Mouse (Mus musculus) myocyte (in vitro differentiated cells): ENCODE results near the gene Gm17416.

ENCODE experiments used
- CEBPB ChIP-seq: IDR thresholded peaks from 2 replicates; pipeline ENCODE4 v1.6.1; 2011; ENCODE audit warnings: mild to moderate bottlenecking, moderate library complexity; ENCODE audit not compliant: poor library complexity, insufficient read depth, severe bottlenecking
- E2F4 ChIP-seq: IDR thresholded peaks from one replicate; pipeline ENCODE4 v1.6.1; 2011; ENCODE audit warnings: mild to moderate bottlenecking, control low read depth, moderate library complexity; ENCODE audit not compliant: insufficient read depth
- MAX ChIP-seq: IDR thresholded peaks from one replicate; pipeline ENCODE4 v1.6.1; 2011; ENCODE audit warnings: low read depth, mild to moderate bottlenecking, control low read depth
- MYOD1 ChIP-seq, 3 experiments: IDR thresholded peaks; one replicate each; pipeline ENCODE4 v1.6.1; 2011; ENCODE audit warnings: control low read depth in 2 of 3, low read depth in 2 of 3, mild to moderate bottlenecking in 2 of 3, moderate library complexity in 1 of 3; ENCODE audit not compliant: insufficient read length in 2 of 3, control insufficient read depth in 1 of 3
- POLR2A ChIP-seq: IDR thresholded peaks from one replicate; pipeline ENCODE4 v1.6.1; 2011; ENCODE audit warnings: low read depth, mild to moderate bottlenecking, control low read depth, moderate library complexity; ENCODE audit not compliant: insufficient read length
- POLR2AphosphoS2 ChIP-seq: IDR thresholded peaks from one replicate; pipeline ENCODE4 v1.6.1; 2011; ENCODE audit warnings: low read depth, control low read depth; ENCODE audit not compliant: insufficient read length
- REST ChIP-seq: IDR thresholded peaks from one replicate; pipeline ENCODE4 v1.6.1; 2011; ENCODE audit warnings: mild to moderate bottlenecking, control low read depth, moderate library complexity; ENCODE audit not compliant: insufficient read depth, insufficient read length
- TCF12 ChIP-seq: IDR thresholded peaks from one replicate; pipeline ENCODE4 v1.6.1; 2011; ENCODE audit warnings: mild to moderate bottlenecking, control low read depth; ENCODE audit not compliant: poor library complexity, insufficient read depth, severe bottlenecking
- USF1 ChIP-seq: IDR thresholded peaks from one replicate; pipeline ENCODE4 v1.6.1; 2011; ENCODE audit warnings: low read depth, mild to moderate bottlenecking, control low read depth, moderate library complexity

DNA sequence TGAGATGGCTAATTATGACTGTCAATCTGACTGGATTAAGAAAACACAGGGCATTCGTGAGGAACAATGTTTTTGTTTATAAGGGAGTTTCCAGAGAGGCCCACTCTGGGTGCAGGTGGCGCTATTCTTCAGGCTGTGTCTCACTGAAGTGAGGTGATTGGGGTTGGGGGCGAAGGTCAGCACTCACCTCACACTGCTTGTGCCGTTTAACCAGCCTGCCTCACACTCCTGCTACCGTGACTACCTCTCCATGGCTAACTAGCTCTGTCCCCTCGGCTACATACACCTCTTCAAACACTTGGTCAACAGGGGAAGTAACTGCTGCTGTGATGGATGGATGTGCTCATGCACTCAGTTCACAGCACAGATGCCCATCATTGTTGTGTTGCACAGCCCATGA is 19.9 kb downstream of the Gm17416 start:
- no peak for TF ChIP-seq POLR2A
- TF ChIP-seq CEBPB, result no peak
- TF ChIP-seq TCF12, result no peak
- TF ChIP-seq MYOD1 (IDR thresholded peaks at IDR 0.05; ENCODE audit: control insufficient read depth in 1 of 3, insufficient read length in 2 of 3, low read depth in 2 of 3), result no peak
- TF ChIP-seq USF1, result no peak
- no peak for TF ChIP-seq E2F4
- no peak for TF ChIP-seq POLR2AphosphoS2
- TF ChIP-seq REST, result no peak
- no peak for TF ChIP-seq MAX
